Mouse (Mus musculus) retina, postnatal 7 days (tissue): ENCODE data around the gene Zfp53.

Source experiments
- DNase-seq: peaks from one replicate; pipeline ENCODE4 v3.0.0-alpha.2; 2012; ENCODE audit warnings: low read depth, low spot score

Zfp53 gene

DNA sequence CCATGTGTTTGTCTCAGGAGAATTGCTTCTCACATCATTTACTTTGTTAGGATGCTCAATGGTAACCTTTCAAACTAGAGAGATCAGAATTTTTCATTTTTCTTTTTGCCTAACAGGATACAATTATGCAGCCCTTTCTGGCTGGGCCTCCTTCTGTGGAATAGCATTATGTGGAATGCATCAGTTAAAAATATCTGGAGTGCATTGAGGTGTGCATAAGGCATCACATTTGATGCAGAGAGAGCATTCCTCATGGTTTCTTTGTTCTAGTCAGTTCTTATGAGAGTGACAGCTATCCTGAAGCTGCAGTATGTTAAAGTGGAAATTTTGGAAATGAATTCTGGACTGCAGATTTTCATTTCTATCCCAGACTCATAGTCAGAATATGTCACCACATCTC lies 37.5 kb downstream of the Zfp53 start:
- DNase-seq: no peak

DNA sequence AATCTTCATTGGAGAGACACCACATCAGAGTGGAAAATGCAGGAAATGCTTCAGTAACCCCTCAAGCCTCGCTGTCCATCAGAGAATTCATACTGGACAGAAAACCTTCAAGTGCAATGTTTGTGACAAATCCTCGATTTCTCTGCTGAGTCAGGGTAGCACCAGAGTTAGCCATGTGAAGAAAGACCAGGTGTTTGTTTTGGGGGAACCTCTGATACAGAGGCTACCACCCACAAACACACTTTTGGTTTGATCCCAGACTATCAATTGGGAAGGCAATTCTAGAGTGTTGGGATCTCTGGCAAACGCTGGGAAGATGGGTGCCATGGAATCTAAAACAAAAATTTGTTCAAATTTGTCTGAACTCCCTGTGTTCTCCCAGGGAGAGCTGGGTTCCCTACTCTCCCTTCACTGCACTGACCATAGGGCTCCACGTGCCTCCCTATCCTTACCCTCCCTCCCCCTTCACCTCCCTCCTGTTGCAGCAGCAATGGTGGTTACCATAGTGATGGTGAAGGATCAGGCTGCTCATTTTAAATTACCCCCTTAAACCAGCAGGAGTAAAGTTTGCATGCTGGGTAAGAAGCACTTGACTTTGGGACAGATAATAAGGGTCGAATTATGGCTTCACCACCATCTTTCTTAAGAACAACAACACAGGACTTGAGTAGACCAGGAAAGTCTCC lies 42.0 kb downstream of the Zfp53 start:
- no peak for DNase-seq

DNA sequence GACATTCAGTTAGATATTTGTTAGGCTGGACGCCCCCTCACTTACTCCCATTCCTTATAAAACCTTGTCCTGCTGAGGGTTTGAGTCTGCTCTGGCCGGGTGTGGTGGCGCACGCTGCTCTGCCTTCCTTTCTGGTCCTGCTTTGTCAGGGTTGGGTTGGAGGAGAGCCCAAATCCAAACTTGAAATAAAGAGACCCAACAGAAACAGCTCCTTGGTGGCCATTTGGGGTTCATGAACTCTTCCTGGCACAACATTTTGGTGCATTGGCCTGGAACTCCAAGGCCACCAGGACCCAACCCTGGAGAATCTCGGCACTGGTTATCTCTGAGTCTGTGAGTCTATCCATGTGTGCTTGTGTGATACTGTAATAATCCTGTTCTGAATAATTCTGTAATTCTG lies 42.8 kb downstream of the Zfp53 start:
- no peak for DNase-seq

DNA sequence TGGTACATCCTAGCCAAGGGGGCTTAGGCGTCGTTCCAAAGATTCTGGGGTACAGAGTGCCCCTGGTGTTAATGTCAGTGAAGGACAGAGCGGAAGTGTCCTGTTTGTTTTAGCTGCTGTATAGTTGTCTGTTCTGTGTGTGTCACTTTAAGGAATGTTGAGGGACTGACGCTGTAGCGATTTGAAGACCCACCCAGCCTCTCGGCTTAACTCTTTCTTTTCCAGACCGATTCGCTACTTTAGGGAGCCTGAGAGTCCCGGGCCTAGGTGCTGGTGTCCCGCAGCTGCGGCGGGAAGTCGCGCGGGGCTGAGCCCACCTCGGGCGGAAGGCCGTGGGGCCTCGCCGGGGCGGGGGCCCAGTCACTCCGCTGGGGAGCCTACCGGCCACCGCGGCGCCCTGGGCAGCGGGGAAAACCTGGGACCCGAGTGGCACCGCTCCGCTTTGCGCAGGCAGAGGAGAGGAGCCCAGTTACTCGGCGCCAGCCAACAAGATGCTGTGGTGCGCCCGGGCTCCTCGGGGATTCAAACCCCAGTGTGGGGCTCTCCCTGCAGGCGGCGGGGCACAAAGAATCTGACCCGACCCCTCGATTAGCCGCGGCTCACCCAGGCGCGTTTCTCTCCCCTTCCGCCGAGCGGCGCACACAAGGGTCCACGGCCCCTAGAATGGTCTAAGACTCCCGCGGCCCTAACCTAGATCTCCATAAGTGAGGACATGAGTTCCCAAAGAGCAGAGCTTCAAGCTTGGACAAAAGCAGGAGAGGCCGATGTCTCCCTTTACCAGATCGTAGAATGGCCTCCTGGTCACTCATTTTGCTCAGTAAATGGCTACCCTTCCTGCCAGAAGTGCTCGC lies 43.5 kb downstream of the Zfp53 start:
- DNase-seq: peak; percentile 59

- no peak for DNase-seq
These were observed 45.2 kb downstream of the Zfp53 start for GRCm38 (mm10) chr17:21533961-21534360.

- DNase-seq: peak; percentile 64
These were observed 45.8 kb downstream of the Zfp53 start for GRCm38 (mm10) chr17:21534460-21535095.

GRCm38 (mm10) chr17:21535096-21536001 lies 46.6 kb downstream of the Zfp53 start, which contains the start of gene Zfp52:
Gene Zfp52 (plus strand): TSS chr17:21535539.
- DNase-seq: no peak

GRCm38 (mm10) chr17:21536096-21536495 lies 47.3 kb downstream of the Zfp53 start:
- no peak for DNase-seq

GRCm38 (mm10) chr17:21536676-21537075 lies 47.9 kb downstream of the Zfp53 start:
- no peak for DNase-seq

DNA sequence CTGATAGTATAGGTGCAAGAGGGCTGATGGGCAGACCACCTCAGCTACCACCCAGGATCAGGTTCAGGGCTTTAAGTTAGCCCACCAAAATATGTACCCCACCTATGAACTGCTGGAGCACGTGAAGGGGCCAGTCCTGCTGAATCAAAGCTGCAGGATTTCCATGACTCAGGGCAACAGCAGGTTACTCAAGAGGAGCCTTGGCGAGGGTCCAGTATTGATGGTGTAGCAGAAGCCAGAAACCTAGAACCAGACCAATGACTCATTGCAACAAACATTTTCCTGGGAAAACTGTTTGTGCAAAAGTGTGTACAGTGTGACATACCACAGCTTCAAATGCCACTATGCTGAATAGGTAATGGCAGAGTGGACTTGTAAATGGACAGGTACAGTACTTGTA lies 69.0 kb downstream of the Zfp53 start:
- no peak for DNase-seq
